Mouse (Mus musculus): ENCODE data around the gene Stk24. TPM values are rescaled to one million over a fixed set of nuclear protein-coding genes. Genes with fewer than 3 reads are reported as not detected.
A peak's percentile ranks its signal among the peaks of the same experiment; 100 is the strongest.

Gene Stk24
- total and polyA plus RNA-seq, 2 experiments from 2014 or later, result 15.0 to 18.7 TPM

- ATAC-seq (no peak), DNase-seq (ENCODE audit: low spot score) (no peak)
Measured at GRCm38 (mm10) chr14:121329401-121330089, 50.3 kb downstream of the Stk24 start.

DNA sequence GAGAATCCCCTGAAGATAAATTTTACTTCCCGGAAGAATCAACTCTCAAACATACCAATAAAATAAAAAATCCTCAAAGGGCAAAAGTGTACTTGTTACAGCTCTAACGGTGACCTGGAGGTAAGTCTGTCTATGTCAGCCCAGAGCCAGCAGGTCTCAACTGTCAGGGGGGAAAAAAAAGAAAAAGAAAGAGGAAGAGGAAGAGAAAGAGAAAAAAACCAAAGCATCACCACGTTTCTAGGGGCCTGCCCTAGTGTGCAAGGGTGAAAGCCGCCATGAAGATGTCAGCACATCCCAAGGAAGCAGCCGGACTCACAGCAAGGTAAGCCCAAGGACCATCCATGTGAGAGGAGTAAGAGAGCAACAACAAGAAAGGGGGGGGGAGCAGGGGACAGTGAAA, 50.9 kb downstream of the Stk24 start:
- Histone ChIP-seq H3K36me3 (ENCODE audit: insufficient read depth, low read length) (no peaks in the 10 kb centered on the region), H3K9me3 (ENCODE audit: low read length) (no peaks in the 10 kb centered on the region), H3K4me1 (ENCODE audit: insufficient read depth, low read length) (peaks cover 5% of the 10 kb centered on the region; the same call in 1 of the 2 replicates), H3K9ac (replicated peaks; ENCODE audit: low read length) (no peak overlapping the region), H3K4me3 (ENCODE audit: low read length) (no peak overlapping the region), H3K27ac (no peak overlapping the region), H3K4me2 (ENCODE audit: low read depth, low read length) (no peak overlapping the region), H3K27me3 (ENCODE audit: insufficient read depth, low read length) (no peaks in the 10 kb centered on the region)
- ATAC-seq, result no peak
- WGBS, result 86% methylated on average over 5 of the region's 5 CpGs
- no peak for TF ChIP-seq CTCF (IDR thresholded peaks at IDR 0.05; ENCODE audit: low read depth)
- DNase-seq (ENCODE audit: low spot score), result no peak

More at GRCm38 (mm10) chr14:121329401-121330089, 50.3 kb downstream of the Stk24 start:
- Histone ChIP-seq H3K4me1 (ENCODE audit: insufficient read depth, low read length) (peaks cover 5% of the 10 kb centered on the region; the same call in 1 of the 2 replicates), H3K4me2 (ENCODE audit: low read depth, low read length) (no peak overlapping the region), H3K27me3 (ENCODE audit: insufficient read depth, low read length) (no peaks in the 10 kb centered on the region), H3K36me3 (ENCODE audit: insufficient read depth, low read length) (no peaks in the 10 kb centered on the region), H3K27ac (no peak overlapping the region), H3K9me3 (ENCODE audit: low read length) (no peaks in the 10 kb centered on the region), H3K4me3 (ENCODE audit: low read length) (no peak overlapping the region), H3K9ac (replicated peaks; ENCODE audit: low read length) (no peak overlapping the region)
- no peak for TF ChIP-seq CTCF (IDR thresholded peaks at IDR 0.05; ENCODE audit: low read depth)
- 76% methylated on average over 5 of the region's 5 CpGs for WGBS

DNA sequence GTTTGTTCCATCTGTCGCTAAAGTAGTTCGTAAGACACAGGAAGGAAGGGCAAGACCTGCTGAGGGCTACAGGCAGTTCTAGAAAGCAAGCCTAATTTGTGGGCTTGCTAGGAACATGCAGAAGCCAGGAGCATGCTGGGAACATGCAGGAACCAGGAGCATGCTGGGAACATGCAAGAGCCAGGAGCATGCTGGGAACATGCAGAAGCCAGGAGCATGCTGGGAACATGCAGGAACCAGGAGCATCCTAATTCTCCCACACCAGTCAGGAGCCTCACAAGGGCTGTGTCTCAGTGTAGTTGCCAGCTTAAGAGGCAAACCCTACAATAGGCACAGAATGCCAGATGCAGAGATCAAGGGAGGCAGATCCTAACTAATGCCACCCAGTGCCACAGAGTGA, 53.4 kb downstream of the Stk24 start:
- TF ChIP-seq CTCF (IDR thresholded peaks at IDR 0.05; ENCODE audit: low read depth), result no peak
- 52% methylated on average over 2 of the region's 2 CpGs for WGBS
- DNase-seq (ENCODE audit: low spot score), result no peak
- H3K27ac ChIP-seq, result no peak overlapping the region
- no peaks in the 10 kb centered on the region for H3K36me3 ChIP-seq (ENCODE audit: insufficient read depth, low read length)
- no peak overlapping the region for H3K9ac ChIP-seq (replicated peaks; ENCODE audit: low read length)
- ATAC-seq, result no peak
- no peaks in the 10 kb centered on the region for H3K9me3 ChIP-seq (ENCODE audit: low read length)
- peaks cover 5% of the 10 kb centered on the region; the same call in 1 of the 2 replicates for H3K4me1 ChIP-seq (ENCODE audit: insufficient read depth, low read length)
- H3K27me3 ChIP-seq (ENCODE audit: insufficient read depth, low read length), result no peaks in the 10 kb centered on the region
- H3K4me2 ChIP-seq (ENCODE audit: low read depth, low read length), result no peak overlapping the region
- no peak overlapping the region for H3K4me3 ChIP-seq (ENCODE audit: low read length)

GRCm38 (mm10) chr14:121324521-121325330, 55.1 kb downstream of the Stk24 start:
- ATAC-seq, result no peak
- Histone ChIP-seq H3K4me2 (ENCODE audit: low read depth, low read length) (no peak overlapping the region), H3K9me3 (ENCODE audit: low read length) (no peaks in the 10 kb centered on the region), H3K27me3 (ENCODE audit: insufficient read depth, low read length) (no peaks in the 10 kb centered on the region), H3K36me3 (ENCODE audit: insufficient read depth, low read length) (no peaks in the 10 kb centered on the region), H3K4me3 (ENCODE audit: low read length) (no peak overlapping the region), H3K27ac (no peak overlapping the region), H3K9ac (replicated peaks; ENCODE audit: low read length) (no peak overlapping the region), H3K4me1 (ENCODE audit: insufficient read depth, low read length) (peaks cover 5% of the 10 kb centered on the region; the same call in 1 of the 2 replicates)
- TF ChIP-seq CTCF (IDR thresholded peaks at IDR 0.05; ENCODE audit: low read depth), result no peak
- no peak for DNase-seq (ENCODE audit: low spot score)
- WGBS, result 91% methylated on average over 17 of the region's 17 CpGs

DNA sequence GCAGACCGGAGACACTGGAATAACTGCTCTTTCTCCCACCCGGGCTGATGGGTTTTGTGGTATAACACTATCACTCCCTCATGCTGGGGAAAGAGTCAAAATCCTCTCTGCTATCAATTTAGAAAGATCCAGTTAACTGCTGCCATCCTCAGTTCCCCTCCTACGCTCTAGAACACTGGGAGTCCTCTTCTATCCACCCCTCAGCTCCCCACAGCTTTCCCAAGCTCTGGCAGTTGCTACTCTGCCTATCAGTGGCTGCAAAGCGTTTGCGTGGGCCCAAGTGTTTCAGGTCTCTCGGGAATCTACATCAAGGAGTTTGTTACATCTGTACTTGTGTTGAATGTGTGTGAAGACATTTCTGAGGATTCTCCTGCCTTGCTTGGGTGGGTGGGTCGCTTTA, 57.2 kb downstream of the Stk24 start:
- Histone ChIP-seq H3K4me1 (ENCODE audit: insufficient read depth, low read length) (peaks cover 5% of the 10 kb centered on the region; the same call in 1 of the 2 replicates), H3K9me3 (ENCODE audit: low read length) (no peaks in the 10 kb centered on the region), H3K27me3 (ENCODE audit: insufficient read depth, low read length) (no peaks in the 10 kb centered on the region), H3K27ac (0 out of 2 replicates have a peak overlapping the region, but pooled peaks have one; percentile 7), H3K9ac (replicated peaks; ENCODE audit: low read length) (no peak overlapping the region), H3K4me2 (ENCODE audit: low read depth, low read length) (no peak overlapping the region), H3K36me3 (ENCODE audit: insufficient read depth, low read length) (no peaks in the 10 kb centered on the region), H3K4me3 (ENCODE audit: low read length) (no peak overlapping the region)
- WGBS, result 84% methylated on average over 7 of the region's 7 CpGs
- ATAC-seq (no peak), DNase-seq (ENCODE audit: low spot score) (no peak)
- TF ChIP-seq CTCF (IDR thresholded peaks at IDR 0.05; ENCODE audit: low read depth), result no peak

DNA sequence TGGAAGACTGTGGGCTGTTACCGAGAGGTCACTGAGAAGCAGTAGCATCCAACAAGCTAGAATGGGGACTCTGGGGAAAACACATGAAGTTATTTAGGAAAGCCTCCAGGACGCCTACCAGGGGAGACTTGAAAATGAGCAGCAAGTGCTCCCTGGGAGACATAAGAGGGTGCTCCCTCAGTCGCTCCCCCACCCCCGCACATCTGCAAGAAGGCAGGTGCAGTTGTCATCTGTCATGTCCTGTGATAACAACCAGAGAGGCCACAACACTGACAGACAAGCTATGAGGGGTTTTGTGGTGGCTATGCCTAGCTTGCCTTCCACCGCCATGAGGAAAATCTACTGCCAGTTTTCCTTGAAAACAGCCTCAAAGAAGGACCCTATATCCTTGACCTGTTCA, 57.7 kb downstream of the Stk24 start:
- H3K4me2 ChIP-seq (ENCODE audit: low read depth, low read length), result no peak overlapping the region
- TF ChIP-seq CTCF (IDR thresholded peaks at IDR 0.05; ENCODE audit: low read depth), result no peak
- H3K27me3 ChIP-seq (ENCODE audit: insufficient read depth, low read length), result no peaks in the 10 kb centered on the region
- H3K4me1 ChIP-seq (ENCODE audit: insufficient read depth, low read length), result peaks cover 5% of the 10 kb centered on the region
- no peak for ATAC-seq
- H3K9me3 ChIP-seq (ENCODE audit: low read length), result no peaks in the 10 kb centered on the region
- no peak overlapping the region for H3K27ac ChIP-seq
- H3K36me3 ChIP-seq (ENCODE audit: insufficient read depth, low read length), result no peaks in the 10 kb centered on the region
- H3K9ac ChIP-seq (replicated peaks; ENCODE audit: low read length), result no peak overlapping the region
- 95% methylated on average over 5 of the region's 5 CpGs for WGBS
- no peak for DNase-seq (ENCODE audit: low spot score)
- no peak overlapping the region for H3K4me3 ChIP-seq (ENCODE audit: low read length)

Measured in hindbrain, postnatal 0 days (tissue).